Mouse (Mus musculus): ENCODE measurements around the gene Vmn2r113. TPM values are rescaled to one million over a fixed set of nuclear protein-coding genes. Genes with fewer than 3 reads are reported as not detected.
"Not testable (repeated sequence)": the region's sequence is repeated elsewhere in the genome, so short reads cannot be mapped to it uniquely, and the experiment has no call there.

Gene Vmn2r113
- polyA plus RNA-seq (2016; fragmentation: Nextera tagmentation; extraction: Ambion mirVana), result not detected in 2 replicates

- WGBS, result no CpG with 5 or more reads among the region's 4 CpGs
- H3K36me3 ChIP-seq; H3K4me3 ChIP-seq; H3K27me3 ChIP-seq (ENCODE audit: insufficient read depth, poor library complexity, severe bottlenecking); H3K4me1 ChIP-seq (replicated peaks); H3K9me3 ChIP-seq; H3K27ac ChIP-seq; DNase-seq (ENCODE audit: low spot score): not testable (repeated sequence)
Observed at GRCm38 (mm10) chr17:22942684-22943083, at the start of gene Vmn2r113. Vmn2r113 (plus strand) TSS chr17:22942984.

Other genes with a start within 250 kb of the Vmn2r113 start
- 14.0 and 16.9 TPM in 2 replicates for gene Zfp945, start 75.8 kb upstream of the Vmn2r113 start, polyA plus RNA-seq (2016; fragmentation: Nextera tagmentation; extraction: Ambion mirVana)
- not detected in 2 replicates for gene Vmn2r-ps130, start 118.2 kb downstream of the Vmn2r113 start, polyA plus RNA-seq (2016; fragmentation: Nextera tagmentation; extraction: Ambion mirVana)

All from hindbrain, embryonic 10.5 days (tissue).